Mouse (Mus musculus) spleen, postnatal 4 days (tissue): ENCODE measurements around the gene Rab26.

ENCODE experiments used
- DNase-seq, 2 experiments: peaks; one replicate each; pipeline ENCODE4 v3.0.0; 2022; ENCODE audit warnings: low spot score in 2 of 2

The Rab26 gene

DNA sequence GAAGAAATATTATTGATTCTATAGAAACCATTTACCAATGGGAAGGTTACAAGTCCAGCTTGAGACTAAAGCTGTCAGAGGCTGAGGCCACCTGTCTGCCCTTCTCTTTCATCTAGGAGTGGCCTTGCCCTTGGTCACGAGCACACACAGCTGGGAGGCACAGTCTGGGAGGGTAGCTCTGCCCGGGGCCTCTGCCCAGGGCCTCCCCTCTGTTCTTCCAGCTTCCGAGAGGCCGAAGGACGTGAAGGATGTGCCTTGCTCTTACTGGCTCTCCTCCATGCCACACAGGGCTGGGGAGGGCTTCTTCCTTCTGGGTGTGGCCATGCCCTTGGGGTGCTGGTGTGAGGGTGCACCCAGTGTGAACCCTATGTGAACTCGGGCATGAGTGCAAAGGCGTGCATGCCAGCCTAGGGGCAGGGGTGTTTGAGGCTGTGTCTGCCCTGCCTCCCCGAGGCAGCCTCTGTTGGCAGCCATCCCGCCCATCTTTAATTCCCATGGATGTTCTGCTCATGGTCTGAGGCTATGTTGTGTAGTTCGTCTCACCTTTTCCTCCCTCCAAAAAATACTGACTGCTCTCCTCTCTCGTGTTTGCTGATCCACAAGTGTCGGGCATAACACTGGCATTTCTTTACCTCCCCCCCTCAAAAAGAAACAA is 26.1 kb downstream of the Rab26 start:
- no peak for DNase-seq

DNA sequence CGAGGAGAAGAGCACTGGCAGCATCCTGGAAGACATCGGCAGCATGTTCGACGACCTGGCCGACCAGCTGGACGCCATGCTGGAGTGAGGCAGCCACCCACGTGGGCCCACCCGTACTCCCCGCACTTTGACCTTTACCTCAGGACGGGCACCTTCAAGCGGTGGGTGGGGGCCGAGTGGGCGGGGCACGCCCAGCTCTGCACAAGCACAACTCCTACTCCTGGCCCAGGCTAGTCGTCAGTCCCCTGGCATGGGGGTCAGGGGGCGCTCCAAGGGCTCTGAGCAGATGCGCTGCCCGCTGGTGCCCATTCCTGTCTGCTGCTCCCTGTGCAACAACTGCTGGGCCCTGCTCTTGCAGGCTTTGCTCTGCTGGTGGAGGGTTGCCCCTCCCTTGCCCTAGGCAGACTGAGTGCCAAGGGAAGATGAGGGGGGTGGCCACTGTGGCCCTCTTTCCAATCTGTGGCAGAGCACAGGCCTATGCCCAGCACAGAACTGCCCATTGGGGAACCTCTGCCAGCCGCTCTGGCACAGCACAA is 26.8 kb downstream of the Rab26 start:
- no peak for DNase-seq

DNA sequence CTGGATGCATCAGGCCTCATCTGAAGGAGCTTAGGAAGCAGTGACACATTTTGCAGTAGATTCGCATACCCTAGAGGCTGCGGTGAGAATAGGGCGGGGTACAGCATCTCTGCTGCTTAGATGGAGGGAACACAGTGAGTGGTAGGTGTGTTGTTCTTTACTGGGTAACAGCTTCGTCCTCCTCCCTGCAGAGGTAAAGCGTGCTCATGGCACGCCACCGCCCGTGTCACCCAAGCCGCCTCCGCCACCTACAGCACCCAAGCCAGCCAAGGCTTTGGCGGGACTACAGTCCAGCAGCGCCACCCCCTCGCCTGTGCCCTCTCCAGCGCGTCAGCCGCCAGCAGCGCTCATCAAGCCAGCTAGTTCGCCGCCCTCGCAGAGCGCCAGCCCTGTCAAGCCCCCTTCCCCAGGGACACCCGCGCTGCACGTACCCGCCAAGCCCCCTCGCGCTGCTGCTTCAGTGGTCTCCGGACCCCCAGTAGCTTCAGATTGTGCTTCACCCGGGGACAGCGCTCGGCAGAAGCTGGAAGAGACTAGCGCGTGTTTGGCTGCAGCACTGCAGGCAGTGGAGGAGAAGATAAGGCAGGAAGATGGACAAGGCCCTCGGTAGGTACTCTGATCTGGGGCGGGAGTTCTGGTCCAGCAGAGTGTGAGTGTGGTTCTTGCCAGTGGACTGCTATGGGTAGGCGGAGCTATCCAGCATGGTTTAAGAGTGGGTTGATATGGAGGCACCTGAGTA is 27.5 kb downstream of the Rab26 start:
- DNase-seq: no peak

DNA sequence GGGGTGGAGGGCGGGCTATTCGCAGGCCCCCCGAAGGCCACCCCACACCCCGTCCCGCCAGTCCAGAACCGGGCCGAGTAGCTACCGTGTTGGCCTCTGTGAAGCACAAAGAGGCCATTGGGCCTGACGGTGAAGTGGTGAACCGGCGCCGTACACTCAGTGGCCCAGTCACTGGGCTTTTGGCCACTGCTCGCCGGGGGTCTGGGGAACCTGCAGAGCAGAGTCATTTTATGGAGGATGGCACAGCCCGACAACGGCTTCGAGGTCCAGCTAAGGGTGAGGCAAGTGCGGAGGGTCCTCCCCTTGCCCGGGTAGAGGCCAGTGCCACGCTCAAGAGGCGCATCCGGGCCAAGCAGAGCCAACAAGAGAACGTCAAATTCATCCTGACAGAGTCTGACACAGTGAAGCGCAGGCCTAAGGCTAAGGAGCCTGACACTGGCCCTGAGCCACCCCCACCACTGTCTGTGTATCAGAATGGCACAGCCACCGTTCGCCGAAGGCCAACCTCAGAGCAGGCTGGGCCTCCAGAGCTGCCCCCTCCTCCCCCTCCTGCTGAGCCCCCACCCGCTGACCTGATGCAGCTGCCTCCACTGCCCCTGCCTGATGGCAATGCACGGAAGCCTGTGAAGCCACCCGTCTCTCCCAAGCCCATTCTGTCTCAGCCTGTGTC is 28.6 kb downstream of the Rab26 start:
- DNase-seq: no peak

DNA sequence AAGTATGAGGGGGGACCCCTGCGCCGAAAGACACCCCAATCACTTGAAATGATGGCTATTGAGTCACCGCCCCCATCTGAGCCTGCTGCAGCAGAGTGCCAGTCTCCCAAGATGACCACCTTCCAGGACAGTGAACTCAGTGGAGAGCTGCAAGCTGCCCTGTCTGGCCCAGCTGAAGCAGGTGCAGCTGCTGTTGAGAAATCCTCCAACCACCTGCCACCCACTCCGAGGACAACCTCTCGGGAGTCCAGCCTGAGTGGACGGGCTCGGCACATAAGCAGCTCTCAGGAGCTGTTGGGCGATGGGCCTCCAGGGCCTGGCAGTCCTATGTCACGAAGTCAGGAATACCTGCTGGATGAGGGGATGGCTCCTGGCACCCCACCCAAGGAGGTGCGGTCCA is 29.9 kb downstream of the Rab26 start:
- no peak for DNase-seq

DNA sequence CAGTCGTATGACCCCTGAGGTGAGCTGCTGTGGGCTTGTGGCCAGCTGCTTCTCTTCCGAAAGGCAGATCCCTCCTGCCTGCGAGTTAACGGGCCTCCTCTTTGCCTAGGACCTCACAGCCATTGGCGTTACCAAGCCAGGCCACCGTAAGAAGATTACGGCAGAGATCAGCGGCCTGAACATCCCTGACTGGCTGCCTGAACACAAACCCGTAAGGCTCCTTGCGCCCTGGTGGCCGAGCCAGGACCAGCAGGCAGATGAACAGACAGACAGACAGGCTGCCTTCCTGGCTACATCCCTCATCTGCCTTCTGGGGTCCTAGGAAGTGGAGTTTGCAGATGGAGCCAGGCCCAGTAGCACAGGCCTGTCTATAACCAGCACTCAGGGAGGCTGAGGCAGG is 31.8 kb downstream of the Rab26 start:
- DNase-seq: no peak

DNA sequence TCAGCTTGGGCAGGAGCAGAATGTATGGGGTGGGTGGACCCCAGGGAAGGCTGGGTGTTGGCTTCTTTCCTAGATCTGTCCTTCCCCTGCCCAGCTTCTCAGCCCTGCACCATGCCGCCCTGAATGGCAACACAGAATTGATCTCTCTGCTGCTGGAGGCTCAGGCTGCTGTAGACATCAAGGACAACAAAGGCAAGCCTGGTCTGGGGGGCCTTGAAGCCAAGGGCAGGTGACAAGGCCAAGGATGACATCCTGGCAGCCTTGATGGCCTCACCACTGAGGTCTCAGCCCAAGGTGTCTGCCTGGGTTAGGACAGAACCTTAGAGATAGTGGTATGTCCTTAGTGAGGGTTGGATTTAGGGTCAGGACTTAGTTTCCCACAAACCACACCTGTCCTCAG is 38.0 kb downstream of the Rab26 start:
- DNase-seq: no peak

DNA sequence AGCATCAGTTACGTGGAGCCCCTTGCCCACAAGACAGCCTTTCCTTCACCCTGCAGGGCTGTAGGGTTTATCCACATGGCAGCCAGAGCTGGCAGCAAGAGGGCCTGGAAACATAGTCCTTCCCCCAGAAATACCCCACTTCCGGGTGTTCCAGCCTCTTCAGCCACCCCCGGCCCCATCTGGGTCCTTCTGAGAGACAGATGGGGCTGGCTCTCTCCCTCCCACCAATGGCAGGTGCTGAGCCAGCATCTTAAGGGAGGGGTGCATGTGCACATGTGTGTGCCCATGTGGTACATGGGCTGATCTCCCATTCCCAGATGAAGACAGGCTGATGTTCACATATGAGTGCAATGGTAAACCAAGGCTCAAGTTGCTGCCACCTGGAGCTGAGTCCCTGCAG is 38.6 kb downstream of the Rab26 start:
- no peak for DNase-seq

DNA sequence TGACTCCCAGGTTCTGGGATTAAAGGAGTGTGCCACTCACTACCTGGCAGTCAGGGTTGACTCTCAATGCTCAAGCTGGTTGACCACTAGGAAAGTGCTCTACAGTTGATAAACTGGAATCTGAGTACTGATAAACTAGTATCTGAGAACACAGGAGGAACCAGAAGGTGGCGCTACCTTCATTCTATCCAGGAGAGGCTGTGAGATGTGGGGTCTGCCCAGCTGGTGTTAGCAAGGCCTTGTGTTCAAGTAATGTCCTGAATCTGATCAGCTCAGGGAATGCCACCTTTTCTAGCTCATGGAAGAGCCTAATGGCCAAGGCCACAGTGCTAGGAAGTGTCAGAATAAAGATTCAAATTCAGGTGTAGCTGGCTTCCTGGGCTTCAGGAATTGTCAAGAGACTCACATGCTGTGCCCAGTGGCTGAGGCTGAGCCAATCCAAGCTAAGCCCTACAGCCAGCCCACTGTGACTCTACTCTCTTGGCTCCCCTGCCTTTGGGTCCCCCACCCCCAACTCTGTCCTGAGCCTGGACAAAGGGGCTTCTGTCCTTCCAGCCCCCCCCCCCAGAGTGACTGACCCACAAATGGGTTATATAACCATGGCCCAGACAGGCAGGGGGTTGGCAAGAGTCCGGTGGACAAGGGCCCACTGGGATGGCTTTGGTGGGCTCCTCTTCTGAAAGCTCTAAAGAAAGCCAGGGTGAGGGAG is 39.2 kb downstream of the Rab26 start:
- peak; percentile 48 to 73 for DNase-seq

DNA sequence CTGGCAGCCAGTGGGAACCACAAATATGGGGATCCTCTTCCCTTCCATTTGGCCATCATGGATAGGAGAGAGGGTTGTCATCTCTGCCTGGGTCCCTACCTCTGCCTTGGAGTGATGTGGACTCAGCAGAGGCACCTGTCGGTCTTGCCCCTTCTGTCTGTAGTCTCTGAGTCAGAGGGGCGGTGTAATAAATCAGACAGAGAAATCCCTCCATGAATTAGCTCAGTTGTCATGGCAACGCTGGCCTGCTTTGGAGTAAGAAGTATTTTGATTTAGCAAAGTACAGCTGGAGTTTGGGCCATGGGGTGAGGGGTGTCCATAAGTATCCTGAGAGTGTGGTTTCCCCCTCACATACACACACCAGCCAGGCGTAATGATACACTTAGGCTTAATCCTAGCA is 43.6 kb downstream of the Rab26 start:
- no peak for DNase-seq

DNA sequence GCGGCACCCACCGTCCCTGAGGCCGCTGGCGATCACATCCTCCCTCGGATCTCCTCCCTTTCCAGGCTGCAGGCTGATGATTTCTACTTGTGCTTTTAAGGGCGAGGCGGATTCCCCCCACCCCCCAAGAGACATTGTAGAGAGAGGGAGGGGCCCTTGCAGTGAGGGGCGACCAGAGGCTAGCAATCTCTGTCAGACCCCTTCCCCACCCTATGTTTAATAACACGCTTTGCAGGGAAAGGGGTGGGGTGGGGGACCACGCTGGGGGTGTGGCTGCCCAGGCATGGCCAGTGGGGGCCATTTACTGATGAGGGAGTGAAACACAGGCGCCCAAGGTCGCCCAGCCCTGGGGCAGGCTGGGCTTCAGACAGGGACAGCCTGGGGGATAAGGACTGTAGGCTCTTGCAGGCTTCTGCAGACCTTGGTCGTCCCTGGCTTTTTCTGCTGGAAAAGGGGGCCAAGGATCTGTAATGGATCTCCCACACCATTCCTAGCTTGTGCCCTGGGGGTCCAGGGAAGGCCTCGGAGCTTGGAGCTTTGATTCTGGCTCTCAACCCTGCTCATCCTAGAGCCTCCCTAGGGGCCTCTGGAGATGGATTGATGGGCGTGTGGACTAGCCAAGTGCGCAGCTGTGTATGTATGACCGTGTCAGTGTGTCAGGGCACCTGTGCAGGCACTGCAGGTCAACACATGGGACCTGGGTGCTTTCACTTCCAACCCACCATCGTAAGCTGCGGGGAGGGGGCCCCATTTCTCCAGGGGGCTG is 44.6 kb downstream of the Rab26 start:
- DNase-seq: no peak

DNA sequence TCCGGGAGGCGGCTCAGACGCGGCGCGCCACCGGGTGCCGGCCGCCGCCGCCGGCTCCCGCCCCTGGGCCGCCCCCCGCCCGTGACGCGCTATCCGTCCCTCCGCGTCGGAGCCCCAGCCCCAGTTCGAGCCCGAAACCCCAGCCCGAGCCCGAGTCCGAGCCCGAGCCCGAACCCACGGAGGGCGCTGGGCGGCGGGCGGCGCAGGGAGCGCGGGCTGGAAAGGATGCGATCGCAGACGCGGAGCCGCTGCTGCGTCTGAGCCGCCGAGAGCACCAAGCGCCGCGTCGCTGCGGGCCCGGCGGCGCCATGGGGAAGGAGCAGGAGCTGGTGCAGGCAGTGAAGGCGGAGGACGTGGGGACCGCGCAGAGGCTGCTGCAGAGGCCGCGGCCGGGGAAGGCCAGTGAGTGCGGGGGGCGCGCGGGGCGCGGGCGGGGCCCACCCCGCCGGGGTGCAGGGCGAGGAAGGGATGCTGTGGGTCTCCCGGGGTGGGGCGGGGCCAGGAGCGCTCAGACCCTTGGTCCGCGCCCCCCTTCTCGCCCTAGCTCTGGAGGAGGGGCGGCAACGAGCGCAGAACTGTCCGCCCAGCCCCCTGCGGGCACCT is 45.2 kb downstream of the Rab26 start:
- DNase-seq: peak in 1 of 2 experiments; percentile 69

DNA sequence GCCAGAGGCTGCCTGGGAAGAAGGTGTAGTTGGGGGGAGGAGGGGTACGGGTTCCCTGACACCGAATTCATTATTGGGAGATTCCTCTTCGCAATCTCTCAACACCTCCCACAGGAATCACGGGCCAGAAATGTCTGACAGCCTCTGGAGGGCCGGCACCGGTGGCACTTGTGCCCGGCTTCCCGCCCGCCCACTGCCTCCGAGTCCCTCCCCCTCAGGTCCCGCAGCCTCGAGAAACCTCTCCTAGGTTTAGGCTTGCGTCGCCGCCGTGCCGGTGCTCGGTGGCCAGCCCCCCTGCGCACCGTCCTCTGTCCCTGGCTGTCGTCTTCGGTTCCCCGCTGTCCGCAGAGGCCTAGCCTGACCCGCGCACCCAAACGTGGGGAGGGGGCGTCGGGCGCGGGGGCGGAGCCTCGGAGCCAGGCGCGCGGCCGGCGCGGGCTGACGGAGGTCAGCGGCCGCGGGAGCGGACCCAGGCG is 45.8 kb downstream of the Rab26 start, which contains the start of gene Caskin1:
TSS of gene Caskin1 (plus strand) at position 416 of the 476 bp plus-strand sequence.
- no peak for DNase-seq

DNA sequence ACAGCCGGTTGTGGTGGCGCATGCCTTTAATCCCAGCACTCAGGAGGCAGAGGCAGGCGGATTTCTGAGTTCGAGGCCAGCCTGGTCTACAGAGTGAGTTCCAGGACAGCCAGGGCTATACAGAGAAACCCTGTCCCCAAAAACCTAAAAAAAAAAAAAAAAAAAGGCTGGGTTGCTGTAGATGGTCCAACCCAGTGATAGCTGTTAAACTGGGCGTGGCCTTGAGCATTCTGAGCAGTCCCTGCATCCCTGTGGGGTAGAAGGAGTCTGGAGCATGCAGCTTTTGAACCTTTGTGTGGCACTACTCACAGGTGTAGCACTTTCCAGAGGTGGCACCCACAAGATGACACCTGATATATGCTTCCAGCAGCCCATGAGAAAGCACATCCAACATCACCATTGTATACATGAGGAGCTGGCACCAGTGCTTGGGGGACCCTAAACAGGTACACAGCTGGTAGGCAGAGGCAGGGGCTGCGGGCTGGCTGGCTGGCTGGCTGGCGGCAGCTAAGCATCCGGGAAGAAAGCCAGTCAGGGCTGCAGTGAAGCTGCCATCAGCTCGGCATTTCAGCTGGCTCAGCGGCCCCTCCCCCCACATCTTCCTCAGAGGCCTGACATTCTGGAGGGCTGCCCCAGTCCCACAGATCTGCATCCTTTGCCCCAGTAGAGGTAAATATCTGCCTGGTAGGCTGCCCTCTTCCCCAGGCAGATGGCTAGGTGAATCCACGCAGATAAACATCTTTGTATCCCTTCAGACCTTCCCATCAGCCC is 48.7 kb downstream of the Rab26 start:
- DNase-seq: no peak

DNA sequence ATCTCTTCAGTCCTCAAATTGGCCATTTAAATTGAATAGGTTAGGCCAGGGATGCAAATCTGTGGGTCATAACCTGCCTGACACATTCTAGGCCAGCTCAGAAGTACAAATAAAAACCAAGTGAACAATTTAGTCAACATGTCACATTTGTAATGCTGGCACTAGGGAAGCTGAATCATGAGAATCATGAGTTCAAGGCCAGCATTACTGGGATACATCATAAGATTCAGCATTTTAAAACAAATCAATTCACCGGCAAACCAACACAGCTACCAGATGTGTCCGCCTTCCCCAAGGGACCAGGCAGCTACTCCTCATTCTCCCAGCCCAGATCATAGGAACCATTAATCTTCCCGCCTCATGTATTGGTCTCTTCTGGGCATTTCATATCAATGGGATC is 50.5 kb downstream of the Rab26 start:
- DNase-seq: no peak

DNA sequence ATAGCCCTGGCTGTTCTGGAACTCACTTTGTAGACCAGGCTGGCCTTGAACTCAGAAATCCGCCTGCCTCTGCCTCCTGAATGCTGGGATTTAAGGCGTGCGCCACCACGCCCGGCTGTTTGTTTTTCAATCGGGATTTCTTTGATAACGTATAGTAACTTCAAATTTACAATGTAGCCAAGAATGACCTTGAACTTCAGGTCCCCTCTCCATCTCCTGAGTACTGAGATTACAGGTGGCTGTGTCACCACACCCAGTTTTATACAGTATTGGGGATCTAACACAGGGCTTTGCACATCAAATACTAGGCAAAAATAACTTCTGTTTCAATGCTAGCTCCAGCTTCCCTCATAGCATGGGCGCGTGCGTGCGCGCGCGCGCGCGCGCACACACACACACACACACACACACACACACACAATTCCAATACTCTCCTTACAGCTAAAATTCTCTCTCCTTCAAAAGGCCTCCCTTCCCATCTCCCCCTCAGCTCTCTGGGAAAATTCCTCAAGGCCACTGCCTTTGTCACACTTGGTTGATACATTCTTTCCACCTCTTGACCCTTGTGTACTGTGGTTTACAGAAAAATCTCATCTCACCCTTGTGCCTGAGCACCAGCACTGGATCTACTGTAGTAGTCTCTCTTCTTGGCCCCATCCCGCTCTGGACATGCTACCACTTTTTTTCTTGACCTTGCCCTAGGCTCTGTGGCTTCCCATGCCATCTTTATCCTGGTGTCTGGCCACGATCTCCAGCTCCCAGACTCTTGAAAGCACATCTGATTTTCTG is 52.8 kb downstream of the Rab26 start:
- no peak for DNase-seq

DNA sequence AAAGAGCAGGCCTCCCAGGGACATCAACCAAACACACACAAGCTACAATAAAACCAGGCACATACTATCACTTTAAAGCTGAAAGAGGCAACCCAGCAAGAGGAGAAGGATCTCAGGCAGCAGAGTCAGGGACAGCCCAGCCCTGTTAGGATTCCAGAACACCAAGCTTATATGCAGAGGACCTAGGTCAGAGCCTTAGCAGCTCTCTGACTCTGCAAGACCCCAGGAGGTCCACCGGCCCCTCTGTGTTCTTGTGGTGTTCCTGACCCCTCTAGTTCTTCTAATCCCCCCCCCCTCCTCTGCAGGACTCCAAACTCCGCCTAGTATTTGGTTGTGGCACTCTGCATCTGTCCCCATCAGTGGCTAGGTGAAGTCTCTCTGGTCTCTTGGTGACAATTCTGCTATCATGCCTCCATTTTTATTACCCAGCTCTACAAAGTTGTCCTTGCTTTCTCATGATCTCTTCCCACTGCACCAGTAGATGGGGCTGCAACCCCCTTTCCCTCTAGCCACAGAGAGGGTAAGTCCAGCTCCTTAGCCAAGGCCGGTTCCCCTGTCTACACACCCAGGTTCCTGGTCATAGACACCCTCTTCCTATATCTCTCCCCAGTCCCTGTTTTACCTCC is 53.7 kb downstream of the Rab26 start:
- no peak for DNase-seq

DNA sequence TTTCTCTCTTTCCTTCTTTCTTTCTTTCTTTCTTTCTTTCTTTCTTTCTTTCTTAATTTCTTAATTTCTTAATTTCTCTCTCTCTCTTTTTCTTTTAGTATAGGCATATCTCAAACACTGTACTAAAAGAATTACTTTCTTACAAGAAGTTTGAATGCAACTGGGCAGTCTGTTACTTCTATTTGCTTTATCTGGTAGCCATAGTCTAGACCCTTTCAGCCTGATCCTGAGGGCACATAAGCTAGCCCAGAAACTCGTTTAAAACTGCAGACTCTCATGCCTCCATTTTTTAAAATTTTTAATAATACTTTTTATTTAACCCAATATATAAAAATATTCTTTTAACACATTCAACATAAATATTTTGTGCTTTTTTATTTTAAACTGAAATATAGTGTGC is 54.6 kb downstream of the Rab26 start:
- DNase-seq: no peak
